Mouse (Mus musculus) kidney, postnatal 10 days (tissue): Measurements from ENCODE around the gene Kctd18.
"Not testable (repeated sequence)": the region's sequence is repeated elsewhere in the genome, so short reads cannot be mapped to it uniquely, and the experiment has no call there.

Source experiments
- DNase-seq: peaks from one replicate; pipeline ENCODE4 v3.0.0; 2021; ENCODE audit warnings: mixed read lengths

The Kctd18 gene

GRCm38 (mm10) chr1:58018856-58019255 lies at the start of gene Kctd18:
Kctd18 (minus strand) TSS chr1:58018956.
- DNase-seq = no peak

- no peak for DNase-seq
These were observed 46.9 kb upstream of the Kctd18 start for GRCm38 (mm10) chr1:58065606-58066005.

- DNase-seq = no peak
These were observed 46.4 kb upstream of the Kctd18 start for GRCm38 (mm10) chr1:58065151-58065550.

GRCm38 (mm10) chr1:58062131-58062530 lies 43.4 kb upstream of the Kctd18 start:
- no peak for DNase-seq

DNA sequence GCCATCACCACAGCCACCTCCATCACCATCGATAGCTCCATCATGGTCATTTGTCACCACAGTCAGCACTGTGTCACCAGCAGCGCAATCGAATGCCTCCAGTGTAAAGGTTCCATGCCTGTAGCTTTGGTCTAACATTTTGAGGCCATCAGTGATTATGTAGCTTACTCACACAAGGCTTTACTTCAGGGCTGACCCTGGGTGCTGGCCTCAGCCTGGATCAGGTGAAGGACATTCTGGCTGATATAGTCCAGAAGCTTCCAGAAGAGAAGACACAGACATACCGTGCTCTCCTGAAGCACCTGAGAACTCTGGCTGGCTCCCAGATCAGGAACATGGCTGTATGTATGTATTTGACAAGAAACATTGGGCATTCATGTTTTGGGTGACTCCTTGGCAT lies 40.1 kb upstream of the Kctd18 start:
- no peak for DNase-seq

DNA sequence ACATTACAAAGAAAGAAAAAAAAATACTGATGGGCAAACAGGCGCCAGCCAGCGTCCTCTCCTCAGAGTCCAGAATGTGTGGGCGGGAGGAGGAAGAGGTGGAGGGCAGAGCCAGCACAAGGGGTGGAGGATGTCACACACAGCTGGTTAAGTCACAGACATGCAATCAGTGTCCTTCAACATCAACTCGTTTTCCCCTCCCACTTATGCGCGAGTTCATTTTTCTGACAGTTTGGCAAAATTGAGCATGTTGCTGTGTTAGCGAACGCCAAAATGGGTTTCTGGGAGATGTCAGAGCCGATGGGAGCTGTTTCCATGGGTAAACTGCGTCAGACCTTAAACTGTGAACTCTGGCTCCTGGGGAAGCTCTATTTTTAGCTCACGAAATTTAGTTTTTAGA lies 38.2 kb upstream of the Kctd18 start:
- DNase-seq = no peak

- no peak for DNase-seq
These were observed 37.5 kb upstream of the Kctd18 start for GRCm38 (mm10) chr1:58056074-58056807.

GRCm38 (mm10) chr1:58055598-58055997 lies 36.8 kb upstream of the Kctd18 start:
- DNase-seq = no peak

DNA sequence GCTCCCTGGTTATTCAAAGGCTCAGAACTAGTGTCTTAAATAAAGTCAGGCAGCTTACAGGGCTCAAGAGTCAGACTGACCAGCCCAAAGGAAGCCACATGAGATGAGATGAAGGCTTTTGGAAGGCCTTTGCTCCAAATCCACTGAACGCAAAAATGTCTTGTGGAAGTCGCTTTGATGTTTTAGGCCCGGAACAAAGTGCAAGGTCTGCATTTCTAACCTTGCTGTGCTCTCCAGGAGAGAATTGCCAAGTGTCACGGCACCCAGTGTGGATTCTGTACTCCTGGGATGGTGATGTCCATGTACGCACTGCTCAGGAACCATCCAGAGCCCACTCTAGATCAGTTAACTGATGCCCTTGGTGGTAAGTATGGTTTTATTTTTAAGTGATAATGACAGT lies 30.4 kb upstream of the Kctd18 start:
- DNase-seq = no peak

DNA sequence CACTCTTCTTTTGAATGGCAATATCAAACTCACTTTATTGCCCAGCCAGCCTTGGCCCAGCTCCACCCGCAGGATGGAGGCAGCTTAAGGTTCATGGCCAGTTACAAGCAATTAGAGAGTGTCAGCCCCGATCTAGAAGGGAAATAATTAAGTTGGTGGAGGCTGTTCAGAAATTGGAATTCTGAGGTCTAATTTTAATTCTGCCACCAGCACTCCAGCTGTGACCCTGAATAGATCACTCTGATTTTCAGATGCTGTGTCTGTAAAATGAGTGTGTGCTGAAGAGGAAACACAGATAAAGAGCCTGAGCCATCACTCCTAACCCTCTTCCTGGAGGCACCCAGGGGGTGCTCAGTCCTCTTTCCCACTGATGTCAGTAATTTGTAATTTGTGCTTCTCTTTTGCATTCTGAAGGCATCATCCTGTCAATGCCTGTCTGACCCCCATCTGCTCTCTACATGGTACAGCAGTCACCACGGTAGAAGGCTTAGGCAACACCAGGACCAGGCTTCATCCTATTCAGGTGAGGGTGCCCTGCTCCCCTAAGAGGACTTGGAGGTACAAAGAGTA lies 28.1 kb upstream of the Kctd18 start:
- no peak for DNase-seq

- DNase-seq = no peak
These were observed 26.8 kb upstream of the Kctd18 start for GRCm38 (mm10) chr1:58045546-58045945.

GRCm38 (mm10) chr1:58045076-58045475 lies 26.3 kb upstream of the Kctd18 start:
- DNase-seq = no peak

- not testable (repeated sequence) for DNase-seq
These were observed 18.6 kb upstream of the Kctd18 start for GRCm38 (mm10) chr1:58037306-58037705.

DNA sequence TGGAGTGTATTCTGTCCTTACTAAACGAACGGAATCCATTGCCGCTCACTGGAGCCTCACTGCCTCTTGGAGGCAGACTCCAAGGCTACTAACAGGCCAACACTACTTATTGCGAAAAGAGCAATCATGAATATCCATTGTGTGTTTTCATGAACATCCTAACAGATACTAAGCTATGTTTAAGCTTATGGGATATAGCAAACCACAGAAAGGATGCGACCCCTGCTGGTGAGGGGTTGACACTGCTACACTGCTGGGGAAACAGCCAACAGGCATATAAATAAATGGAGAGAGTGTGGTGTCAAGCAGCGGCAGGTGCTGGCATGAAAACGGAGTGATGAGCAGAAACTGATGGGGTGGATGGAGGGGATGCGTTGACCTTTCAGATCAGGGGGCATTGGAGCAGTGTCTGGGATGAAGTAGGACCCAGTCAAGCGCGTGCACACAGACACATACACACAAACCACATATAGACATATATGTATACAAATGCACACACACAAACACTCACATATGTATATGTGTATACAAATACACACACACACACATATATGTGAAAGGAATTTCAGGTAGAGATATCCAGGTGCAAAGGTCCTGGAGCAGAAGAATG lies 12.5 kb upstream of the Kctd18 start:
- peak; percentile 75 for DNase-seq

DNA sequence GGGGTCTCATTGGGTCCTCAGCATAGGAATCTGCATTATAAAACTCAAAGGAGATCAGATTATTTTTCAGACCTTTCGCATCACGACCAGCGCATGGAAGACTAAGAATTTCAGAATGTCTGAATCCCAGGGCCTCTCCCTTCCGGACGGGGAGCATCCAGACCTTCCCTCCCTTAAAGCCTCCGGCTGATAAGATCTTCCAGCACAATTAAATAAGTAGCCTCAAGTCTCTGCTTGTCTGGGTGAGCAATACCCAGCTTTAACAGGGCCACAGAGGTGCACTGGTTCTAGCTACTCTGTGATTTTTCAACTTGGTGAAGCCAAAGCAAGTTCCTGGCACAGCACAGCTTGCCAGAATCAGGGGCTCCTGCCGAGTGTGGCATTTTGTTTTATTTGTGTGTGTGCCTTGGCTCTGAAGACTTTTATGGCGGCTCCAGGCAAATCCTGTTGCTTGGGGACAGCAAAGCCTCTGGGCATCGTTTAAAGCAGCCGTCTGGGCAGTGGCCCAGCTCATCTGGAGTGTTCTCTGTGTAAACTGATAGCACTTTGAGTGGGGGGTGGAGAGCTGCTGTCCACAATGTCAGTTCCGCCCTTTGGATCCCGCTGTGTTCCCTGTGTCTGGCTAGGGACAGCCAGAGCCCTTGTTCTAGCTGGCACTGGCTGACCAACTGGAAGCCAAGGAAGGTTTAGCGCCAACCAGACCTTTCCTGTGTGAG lies 11.6 kb upstream of the Kctd18 start:
- DNase-seq = peak; percentile 40

DNA sequence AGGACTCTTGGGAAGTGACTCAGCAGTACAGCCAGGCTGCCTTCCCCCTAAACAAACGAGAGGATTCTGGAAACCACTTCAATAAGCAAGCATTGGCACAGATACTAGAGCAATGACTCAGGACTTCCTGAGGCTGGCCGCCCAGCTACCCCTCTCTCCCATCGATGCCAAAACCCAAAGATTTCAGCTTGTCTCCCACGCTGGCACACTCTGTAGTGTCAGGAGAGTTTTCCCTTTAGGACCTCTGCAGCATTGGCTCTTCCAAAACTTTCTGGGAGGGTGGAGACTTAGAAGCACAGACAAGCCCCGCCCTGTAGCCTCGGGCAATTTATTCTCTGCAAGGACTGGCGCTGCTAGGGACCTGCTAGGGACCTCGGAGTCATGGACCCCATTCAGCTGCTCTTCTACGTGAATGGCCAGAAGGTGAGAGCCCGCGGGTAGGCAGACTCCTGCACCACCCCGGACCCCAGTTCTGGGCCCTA lies 10.9 kb upstream of the Kctd18 start, which contains the start of gene Aox1:
TSS of gene Aox1 (plus strand) at position 296 of the 482 bp plus-strand sequence.
- DNase-seq = peak; percentile 40

DNA sequence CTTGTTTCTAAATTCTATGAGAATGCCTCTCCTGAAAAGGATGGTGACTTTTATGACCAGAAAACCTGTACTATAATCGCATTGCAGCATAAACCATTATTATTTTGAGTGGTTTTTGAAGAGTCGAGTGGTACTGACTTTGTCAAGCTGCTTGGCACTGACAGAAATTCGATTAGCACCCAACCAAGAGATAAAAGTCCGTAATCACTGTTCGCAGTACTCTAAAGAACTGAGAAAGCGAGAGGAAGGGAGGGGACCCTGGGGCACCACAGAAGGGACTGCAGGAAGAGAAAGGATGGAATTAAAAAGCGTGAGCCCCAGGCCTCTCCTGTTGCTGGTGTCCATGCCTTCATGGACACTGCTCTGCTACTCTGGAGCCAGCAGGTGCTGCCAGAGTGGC lies 9.0 kb upstream of the Kctd18 start:
- no peak for DNase-seq

GRCm38 (mm10) chr1:58006388-58006787 lies 12.4 kb downstream of the Kctd18 start:
- DNase-seq = not testable (repeated sequence)

- no peak for DNase-seq
These were observed 20.6 kb downstream of the Kctd18 start for GRCm38 (mm10) chr1:57998146-57998545.

DNA sequence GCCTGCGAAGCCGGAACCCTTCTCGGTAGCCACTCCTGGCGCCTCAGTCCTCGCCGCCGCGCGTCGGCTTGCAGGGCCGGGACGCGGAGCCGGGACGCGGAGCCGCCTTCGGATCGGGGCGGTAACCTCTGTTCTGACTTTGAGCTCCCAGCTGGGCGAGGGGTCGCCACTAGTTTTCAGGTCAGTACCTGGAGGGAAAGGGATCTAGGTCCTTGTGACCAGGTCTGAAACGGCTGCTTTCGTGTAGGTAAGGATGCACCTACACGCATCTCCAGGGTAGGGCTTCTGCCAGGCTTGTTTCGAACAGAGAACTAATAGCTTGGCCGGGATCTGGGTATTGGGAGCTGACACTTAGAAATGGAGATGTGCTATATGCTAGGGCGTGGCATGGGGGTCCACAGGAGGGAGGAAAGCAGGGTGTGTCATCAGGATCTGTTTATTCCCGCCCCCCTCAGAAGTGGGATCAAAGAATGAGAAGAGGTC lies 22.6 kb downstream of the Kctd18 start:
- DNase-seq = no peak

DNA sequence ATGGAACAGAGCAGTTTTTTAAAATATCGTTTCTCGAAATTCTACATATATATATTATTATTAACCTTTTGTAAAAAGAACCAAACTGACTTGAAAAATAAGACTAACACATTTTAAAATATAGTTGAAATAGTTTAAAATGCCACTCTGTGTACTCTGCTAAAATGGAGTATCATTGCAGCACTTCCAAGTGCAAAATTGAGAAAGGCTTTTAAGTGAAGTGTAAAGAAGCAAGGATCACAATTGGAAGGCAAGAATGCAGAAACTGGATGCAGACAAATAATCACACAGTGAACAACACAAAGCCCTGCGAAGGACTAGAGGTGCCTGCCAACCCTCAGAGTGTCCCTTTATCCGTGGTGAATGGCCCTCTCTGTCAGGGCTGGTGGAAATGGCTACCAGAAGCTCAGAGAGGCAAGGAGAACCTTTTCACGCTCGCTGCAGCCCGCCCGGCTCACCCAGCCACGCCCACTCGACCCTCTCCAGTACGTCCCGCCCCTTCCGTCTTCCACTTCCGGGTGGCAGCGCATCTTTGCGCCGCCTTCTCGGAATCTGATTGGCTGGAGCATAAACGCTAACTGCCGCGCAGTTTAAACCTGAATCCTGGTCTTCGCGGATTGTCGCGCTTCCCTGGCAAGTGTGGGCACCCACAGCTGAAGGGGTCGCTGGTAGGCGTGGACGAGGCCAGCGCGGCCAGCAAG lies 23.2 kb downstream of the Kctd18 start, which contains the start of gene Sgo2a:
TSS of gene Sgo2a (plus strand) at position 540 of the 701 bp plus-strand sequence.
- peak; percentile 96 for DNase-seq

DNA sequence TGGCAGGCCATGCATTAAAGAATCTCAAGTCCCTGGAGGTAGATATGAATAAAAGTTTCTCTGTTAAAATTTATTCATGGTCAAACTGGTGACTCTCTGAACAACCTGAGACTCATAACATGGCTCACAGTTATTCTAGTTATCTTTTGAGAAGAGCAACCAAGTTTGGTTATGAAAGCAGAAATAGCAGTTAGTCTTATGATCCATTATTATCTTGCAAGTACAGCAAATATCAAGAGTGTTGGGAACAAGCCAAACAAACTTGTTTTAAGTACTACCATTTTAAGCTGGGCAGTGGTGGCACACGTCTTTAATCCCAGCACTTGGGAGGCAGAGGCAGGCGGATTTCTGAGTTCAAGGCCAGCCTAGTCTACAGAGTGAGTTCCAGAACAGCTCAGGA lies 27.5 kb downstream of the Kctd18 start:
- no peak for DNase-seq
